Mouse (Mus musculus) spleen, postnatal 10 days (tissue): ENCODE data around the gene Cdcp1.
A peak's percentile ranks its signal among the peaks of the same experiment; 100 is the strongest.

Source experiments
- DNase-seq, 2 experiments: peaks; one replicate each; pipeline ENCODE4 v3.0.0; 2021 to 2022; ENCODE audit warnings: low spot score in 2 of 2

The Cdcp1 gene

DNA sequence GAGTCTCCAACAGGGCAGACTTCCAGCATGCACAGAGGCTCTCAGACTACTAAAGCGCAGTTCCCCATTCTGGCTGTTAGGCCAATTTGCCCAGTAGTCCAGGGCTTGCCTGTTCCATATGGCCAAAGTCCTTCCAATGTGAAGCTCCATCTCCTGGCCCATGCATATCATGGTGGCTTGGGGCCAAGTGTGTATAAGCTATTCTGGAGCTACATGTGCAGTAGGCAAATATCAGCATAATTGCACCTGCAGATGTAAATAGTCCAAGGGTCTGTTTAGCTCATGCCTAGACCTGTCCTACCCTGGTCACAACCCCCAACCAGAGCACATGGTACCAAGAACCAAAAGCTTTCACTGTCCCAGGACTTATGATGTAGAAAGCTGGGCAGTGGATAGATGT lies 7.9 kb downstream of the Cdcp1 start:
- no peak for DNase-seq

DNA sequence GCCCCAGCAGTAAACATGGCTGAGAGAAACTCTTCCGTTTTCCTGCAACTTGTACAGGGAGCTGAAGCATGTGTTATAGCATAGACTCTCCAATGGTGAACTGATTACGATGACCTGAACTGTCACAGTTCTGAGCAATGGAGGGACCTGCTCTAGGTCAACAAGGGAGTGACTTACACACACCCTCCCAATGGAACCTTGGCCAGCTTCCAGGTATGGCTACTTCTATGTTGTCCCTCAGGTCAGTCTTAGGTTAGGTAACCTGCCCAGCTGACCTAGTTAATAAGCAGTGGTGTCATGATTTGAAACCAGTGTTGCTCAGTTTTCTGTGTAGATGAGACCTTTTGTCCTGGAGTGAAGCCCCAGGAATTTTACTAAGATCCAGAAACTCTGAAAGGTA lies 8.9 kb downstream of the Cdcp1 start:
- no peak for DNase-seq

DNA sequence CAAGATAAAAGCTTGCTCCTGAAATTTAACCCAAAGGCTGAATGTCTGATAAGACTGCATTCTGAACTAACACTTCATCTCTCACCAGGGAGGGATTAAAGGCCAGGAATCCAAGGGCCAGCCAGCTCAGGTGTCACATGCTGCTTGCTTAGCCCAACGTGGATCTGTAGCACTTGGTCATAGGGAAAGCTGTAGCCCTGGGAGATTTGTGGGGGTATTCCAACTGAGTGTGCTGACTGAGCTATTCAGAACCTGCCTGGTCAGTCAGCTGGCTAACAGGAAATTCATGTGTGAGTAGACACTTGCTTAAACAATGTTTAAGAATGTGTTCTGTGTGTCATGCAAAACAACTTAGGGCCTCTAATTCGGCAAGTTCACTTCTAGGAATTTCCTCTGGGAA lies 9.3 kb downstream of the Cdcp1 start:
- DNase-seq, result no peak

DNA sequence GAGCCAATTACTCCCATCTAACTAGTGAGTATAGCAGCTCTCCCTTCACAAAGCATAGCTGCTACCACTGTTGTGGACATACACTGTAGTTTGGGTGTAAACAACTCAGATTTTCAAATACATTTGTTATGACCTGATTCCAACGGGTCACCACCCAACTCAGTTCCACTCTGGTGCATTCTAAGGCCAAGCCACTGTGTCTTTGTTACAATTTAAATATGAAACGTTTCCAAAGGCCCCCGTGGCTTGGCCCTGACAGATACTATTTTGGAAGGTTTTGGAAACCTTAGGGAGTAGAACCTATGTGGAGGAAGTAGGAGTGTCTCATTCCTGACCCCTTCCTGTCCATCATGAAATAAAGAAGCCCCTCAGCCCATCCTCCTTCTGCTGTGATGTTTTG lies 15.7 kb downstream of the Cdcp1 start:
- no peak for DNase-seq

DNA sequence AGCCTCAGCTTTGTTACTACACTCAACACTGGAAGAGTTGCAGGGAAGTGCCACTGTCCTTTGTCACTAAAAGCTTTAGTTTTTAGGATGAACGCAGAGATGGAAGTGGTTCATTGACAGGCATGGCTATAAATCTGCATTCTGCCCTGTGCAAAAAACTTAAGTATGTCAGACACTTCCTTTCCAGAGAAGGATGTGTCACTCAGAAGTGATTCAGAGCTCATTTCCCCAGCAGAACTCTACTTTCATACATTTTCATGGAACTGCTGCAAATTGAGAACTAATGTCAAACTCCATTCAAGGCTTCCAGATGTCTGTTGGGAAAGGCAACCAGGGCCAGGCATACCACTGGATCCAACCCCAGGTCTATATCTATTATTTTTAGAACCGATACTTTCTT lies 27.6 kb downstream of the Cdcp1 start:
- no peak for DNase-seq

DNA sequence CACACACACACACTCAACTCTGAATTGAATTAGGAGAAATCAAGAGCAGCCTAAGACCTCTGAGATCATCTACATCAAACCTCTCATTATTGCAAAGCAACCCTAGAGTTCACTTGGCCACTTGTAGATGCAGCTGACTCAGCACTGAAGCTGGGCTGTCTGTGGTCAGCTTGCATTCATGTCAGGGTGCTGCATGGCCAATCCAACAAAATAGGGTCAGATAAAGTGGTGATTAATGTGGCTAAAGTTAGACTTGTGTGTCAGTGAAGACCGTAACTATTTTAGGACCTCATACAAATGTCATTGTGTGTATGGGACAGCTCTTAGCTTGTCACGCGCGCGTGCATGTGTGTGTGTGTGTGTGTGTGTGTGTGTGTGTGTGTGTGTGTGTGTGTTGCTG lies 28.2 kb downstream of the Cdcp1 start:
- no peak for DNase-seq

DNA sequence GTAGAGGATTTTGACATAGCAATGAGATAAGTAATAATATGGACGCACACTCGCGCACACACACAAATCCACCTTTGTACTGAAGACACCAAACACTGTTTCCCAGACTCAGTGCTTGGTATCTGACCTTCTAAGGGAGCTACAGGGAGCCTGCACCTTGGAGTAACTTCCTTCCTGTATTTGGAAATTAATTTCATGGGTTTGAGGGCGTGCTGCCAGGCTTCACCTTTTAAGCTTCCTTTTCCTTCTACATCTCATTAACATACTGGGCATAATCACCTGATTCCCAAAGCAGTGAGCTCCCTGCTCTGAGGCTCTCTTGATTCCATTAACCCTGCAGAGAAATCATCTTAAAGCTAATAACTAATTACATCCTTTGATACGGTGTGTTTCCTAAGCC lies 29.7 kb downstream of the Cdcp1 start:
- DNase-seq, result no peak

DNA sequence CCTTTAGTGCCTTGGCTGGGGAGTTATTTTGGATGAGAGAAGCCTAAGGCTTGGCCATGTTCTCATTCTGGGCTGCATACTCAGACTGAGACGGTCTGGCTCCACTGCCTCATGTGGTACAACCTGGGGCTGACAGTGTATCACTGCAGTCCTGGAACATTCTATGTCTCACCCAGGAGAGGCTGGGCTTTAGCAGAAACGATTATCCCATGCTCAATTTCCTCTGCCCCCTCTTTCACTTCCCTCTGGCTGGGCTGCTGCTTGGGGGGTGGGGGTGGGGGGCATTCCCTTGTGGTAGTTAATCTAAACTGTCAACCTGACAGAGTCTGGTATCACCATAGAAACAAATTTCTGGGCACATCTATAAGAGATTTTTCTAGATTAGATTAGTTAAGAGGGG lies 30.3 kb downstream of the Cdcp1 start:
- no peak for DNase-seq

DNA sequence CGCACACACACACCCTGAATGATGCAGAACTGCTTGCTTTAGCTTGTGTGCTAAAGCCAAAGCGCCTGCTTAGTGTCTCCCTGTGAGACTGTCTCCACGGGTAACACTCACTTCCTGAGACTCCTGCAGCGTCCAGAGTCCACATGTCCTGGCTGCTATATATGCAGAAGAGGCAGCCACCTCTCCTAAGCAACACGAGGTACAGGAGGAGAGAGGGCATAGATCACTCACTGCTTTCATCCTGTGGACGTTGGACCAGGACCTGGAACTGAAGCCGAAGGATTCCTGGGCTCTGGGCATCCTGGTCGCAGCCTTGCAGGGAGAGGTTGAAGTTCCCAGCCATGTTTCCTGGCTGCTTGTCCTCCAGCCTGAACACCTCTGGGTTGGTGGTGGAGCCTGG lies 32.6 kb downstream of the Cdcp1 start:
- DNase-seq, result no peak

DNA sequence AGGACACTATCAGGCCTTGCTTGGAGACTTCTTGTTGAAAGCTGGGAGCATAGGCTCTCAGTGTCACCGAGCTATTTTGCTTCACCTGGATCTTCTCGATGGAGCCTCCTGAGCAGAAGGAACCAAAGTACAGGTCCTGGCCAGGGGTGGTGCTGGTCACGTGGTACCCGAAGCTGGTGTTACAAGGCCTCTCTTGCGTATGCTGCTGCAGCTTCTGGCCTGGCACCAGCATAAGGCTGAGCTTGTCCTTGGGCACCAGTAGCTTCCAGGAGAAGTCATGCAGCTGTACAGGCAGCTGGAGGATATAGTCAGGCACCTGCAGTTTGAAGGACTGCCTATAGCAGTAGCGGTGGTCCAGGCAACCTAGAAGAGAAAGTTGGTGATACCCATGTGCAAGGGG lies 35.8 kb downstream of the Cdcp1 start:
- DNase-seq, result no peak

DNA sequence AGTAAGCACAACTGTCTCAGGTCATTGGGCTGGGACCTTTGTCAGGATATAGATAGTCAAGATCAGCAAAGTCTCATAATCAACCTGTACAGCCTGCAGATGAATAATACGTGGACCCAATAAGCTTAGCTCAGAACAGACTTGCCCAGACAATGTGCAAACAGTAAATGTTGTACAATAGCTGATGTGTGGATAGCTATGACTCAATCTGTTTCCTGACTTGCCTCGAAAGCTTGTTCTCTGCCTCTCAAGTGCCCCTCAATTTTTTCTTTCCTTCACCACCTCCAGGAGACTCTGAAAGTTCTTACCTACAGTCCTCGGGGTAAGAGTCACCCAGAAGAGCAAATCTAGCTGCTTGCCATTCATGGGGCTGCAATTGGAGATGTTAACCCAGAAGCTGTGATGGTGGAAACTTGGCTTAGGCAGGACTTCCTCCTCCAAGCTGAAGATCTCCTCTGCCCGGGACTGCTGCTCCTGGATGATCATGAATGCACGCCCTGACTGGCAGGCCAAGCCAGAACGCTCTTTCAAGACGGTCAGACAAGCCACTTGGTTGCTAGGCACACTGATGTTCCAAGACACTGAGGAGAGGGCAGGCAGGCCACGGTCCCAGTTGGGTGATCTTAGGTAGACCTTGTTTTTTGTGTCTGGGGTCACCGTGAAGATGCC lies 38.3 kb downstream of the Cdcp1 start:
- DNase-seq, result no peak

DNA sequence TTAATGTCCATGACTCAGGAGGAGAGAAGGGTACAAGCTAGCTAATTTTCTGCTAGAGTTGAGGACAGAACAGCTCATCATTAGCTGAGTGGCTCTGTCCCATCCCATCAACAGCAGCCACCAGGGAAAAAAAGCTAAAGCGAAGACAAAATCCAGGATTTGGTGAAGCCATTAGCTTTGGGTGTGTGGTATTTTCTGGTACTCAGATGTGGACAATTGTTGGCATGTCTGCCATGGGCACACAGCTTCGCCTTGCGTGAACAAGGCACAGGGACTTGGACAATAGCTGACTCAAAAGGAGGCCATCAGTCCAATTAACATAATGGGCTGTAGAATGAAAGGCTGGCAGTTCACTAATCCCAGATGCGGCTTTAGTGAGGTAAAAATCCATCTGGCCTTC lies 41.5 kb downstream of the Cdcp1 start:
- DNase-seq, result no peak

DNA sequence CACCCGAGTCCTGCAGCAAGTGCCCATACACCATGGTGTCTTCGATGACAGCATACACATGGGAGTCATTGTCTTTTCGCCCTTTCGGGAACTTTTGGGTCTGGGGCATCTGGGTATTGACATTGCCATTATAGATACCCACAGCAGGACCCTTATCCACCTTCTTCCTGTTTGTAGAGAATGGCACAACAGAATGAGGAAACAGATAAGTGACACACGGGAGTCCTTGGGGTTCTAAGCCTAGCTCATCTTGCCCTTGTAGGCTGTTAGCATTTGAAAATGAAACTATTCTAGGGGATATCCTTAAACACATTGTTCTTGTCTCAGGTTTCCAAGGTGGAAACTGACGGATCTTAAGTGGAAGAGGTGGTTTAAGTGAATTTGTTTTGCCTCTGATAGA lies 42.1 kb downstream of the Cdcp1 start:
- DNase-seq, result no peak

DNA sequence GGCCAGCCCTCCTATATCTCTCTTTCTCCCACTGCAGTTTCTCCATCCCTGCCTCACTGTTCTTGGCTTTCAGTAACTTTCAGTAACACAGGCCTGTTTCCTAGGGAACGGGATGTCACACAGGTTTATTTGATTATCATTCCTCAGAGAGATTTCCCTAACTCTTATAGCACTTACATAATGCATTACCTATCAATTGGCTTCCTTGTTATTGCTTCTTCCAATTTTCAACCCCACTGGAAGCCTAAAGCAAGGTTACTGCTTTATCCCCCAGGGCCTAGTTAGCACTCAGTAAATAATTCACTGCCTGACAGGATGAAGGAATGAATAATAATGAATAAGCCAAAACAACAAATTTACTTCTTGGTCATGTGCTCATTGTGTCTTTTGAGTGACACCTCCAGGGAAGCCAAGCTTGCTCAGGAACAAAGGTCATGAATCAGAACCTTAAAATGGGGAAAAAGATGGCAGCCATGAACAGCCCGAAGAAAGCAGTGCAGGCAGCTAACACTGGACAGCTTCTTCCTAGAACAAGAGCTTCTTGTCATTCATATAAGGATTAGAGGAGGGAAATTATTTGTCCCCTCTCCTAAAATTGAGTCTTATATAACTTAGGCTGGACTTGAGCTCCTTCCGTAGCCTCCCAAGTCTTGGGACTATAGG lies 49.9 kb downstream of the Cdcp1 start:
- DNase-seq, result no peak

DNA sequence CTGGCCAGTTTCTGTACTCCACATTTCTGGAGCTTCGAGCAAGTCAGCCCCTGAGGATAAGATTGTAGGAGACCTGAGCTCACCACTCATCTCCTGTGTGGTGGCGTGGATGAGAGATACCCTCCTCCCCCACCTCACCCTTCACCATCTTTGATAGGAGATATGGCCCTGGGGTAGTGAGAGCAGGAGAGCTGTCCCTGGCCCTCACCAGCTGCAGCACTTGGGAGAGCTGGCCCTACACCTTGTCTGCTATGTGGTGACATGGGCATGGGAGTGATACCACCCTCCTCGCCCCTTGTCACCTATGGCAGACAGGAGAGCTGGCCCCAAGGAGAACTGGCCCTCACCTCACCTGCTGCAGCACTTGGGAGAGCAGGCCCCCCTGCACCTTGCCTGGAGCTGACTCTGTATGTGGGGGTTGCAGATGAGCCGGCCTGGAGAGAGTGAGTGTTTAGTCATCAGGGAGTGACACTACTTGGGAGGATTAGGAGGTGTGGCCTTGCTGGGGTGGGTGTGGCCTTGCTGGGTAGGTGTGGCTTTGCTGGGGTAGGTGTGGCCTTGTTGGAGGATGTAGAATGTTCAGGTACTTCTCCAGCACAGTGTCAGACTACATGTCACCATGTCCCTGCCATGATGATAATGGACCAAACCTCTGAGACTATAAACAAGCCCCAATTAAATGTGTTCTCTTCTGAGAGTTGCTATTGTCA lies 52.7 kb downstream of the Cdcp1 start:
- DNase-seq, result no peak

DNA sequence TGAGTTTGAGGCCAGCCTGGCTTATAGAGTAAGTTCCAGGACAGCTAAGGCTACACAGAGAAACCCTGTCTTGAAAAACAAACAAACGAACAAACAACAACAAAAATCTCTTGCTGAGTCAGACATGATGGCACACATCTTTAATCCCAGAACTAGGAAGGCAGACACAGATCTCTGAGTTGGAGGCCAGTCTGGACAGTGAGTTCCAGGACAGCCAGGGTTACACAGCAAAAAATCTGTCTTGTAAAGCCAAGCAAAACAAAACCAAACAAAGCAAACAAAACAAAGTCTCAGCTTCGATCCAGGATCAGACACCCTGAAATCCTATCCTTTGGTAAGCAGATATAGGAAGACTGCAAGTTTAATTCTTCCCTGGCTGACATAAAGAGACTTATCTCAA lies 54.0 kb downstream of the Cdcp1 start:
- no peak for DNase-seq

DNA sequence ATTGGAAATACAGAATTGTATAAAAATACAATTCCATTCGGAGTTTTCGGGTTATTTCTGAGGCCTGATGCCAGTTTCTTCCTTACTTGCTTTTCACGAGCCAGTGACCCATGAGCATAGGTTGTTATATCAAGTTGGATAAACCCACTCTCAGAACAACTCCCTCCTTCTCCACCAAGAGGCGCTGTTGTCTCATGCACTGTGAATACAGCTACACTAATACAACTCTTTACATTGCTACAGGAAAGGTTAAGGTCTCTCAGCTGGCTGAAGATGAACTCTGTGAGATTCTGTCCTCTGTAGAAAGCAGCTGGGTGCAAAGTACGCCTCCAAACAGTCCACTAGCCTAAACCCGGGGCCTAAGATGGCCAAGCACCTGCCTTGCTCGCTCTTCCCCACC lies 56.5 kb downstream of the Cdcp1 start:
- DNase-seq, result peak; percentile 21 to 70

DNA sequence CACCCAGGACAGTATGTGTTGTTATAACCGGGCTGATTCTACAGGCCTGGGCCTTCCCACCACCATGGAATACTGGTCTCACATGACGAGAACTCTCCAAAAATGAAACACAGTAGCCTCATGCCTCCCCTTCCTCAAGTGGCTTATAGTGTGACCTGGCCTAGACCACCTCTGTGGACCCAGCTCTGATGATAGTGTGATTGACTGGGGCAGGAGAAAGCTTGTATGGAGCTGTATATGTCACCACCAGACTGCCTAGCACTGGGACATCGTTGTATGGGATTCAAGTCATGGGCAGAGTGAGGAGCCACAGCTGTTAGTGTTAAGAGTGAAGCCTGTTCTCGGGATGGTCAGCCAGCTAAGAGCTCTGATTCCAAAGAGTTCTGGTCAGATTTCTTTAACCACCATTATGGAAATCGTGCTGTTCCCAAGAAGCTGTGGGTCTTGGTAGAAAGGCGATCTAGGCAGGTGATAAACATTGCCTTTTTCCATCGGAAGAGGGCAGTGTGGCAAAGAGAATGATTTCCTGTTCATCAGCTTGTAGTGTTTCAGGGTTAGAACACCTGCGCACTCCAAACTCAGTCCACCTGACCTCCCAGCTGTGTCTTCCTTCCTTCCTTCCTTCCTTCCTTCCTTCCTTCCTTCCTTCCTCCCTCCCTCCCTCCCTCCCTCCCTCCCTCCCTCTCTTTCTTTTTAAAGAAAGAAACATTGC lies 57.6 kb downstream of the Cdcp1 start:
- DNase-seq, result peak in 1 of 2 experiments; percentile 37

DNA sequence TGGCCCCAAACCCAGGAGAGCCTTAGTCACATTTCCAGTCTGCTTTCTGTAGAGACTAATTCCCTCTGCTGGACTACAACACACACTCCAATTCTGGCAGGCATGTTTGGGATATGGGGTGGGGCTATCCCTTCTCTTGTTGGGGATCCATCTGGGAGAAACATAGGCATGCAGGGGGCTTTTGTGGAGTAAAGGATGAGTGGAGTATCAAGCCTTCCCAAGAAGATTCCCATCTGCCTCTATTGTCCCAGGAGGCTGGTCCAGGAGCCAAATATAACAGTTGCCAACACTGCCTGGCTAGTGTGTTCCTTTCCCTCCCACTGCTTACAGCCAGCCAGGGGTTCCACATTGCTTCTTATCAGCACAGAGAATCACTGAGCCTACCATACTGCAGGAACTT lies 58.1 kb downstream of the Cdcp1 start:
- DNase-seq, result no peak

DNA sequence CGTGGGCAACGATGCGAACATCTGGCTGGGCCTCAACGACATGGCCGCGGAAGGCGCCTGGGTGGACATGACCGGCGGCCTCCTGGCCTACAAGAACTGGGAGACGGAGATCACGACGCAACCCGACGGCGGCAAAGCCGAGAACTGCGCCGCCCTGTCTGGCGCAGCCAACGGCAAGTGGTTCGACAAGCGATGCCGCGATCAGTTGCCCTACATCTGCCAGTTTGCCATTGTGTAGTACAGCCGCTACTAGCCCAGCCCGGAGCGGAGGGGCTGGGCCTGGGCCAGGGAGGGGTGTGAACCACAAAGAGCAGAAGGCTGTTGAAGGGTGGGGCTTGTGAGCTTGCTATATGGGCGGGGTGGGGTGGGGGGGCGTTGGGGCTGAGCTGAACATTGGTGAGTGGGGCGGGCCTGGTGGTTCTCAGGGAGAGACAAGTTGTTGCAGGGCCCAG lies 58.9 kb downstream of the Cdcp1 start:
- peak; percentile 33 to 66 for DNase-seq

DNA sequence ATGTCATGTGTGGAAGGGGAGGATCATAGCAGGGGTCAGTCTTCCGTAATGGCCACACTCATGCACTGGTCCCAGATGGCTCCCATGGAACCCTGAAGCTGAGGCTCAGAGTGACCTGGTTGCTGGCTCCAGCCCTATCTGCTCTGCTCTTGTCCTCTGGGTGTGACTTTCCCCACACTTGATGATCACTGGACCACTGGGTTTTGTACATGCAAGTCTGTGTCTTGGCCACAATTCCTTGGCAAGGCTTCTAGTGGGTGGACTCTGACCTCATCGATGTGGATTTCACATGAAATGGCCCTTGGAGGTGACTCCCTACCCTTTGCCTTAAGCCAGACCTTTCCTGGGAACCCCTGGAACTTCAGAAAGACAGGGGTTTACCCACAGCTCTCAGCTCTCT lies 62.7 kb downstream of the Cdcp1 start:
- DNase-seq, result no peak

DNA sequence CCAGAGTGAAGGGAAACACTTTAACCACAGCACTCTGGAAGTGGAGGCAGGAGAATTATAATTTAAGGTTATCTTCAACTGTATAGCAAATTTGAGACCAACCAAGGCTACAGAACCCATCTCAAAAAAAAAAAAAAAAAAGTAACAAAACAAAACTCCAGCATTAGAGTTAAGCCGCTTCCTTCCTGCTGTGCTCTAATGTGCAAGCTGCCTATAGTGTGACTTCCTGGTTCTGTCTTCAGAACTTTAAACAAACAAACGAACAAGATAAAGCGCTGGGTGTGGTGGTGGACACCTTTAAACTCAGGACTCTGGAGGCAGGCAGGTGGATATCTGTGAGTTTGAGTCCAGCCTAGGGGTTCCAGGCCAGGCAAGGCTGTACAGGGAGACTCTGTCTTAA lies 63.8 kb downstream of the Cdcp1 start:
- DNase-seq, result no peak

DNA sequence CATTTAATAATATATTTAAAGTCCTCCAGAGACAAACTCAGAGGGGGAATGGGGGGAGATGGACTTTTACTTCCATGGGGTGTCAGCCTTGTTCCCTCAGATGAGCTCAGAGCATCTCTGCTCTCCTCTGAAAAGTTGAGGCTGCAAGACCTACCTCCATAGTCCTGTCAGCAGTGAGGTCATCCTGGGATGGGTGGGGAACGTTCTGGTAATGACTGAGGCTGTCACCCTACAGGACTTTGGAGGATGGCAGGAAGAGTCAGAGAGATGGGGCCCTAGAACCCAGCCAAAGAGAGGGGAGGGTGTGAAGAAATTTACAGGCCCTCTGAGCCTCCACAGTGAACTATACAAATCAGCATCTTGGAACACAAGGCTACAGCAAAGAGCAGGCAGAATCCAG lies 64.3 kb downstream of the Cdcp1 start:
- no peak for DNase-seq
